Mouse (Mus musculus): ENCODE results near the gene Hist1h2bb.
"Not testable (repeated sequence)": the region's sequence is repeated elsewhere in the genome, so short reads cannot be mapped to it uniquely, and the experiment has no call there.

Gene Hist1h2bb

GRCm38 (mm10) chr13:23764324-23765171, 18.0 kb downstream of the Hist1h2bb start:
- DNase-seq (ENCODE audit: low read depth, low spot score) = no peak

GRCm38 (mm10) chr13:23765172-23765513, 18.6 kb downstream of the Hist1h2bb start:
- no peak for DNase-seq (ENCODE audit: low read depth, low spot score)

GRCm38 (mm10) chr13:23766772-23767171, 20.2 kb downstream of the Hist1h2bb start:
- DNase-seq (ENCODE audit: low read depth, low spot score) = no peak

GRCm38 (mm10) chr13:23768834-23769397, 22.4 kb downstream of the Hist1h2bb start:
- DNase-seq (ENCODE audit: low read depth, low spot score) = no peak

GRCm38 (mm10) chr13:23769613-23770012, 23.1 kb downstream of the Hist1h2bb start, which contains the start of gene Trim38:
Gene Trim38, plus strand, starts transcription at chr13:23769913.
- DNase-seq (ENCODE audit: low read depth, low spot score) = not testable (repeated sequence)

- DNase-seq (ENCODE audit: low read depth, low spot score) = peak; percentile 72
These were observed 26.2 kb downstream of the Hist1h2bb start for GRCm38 (mm10) chr13:23772561-23773313.

- DNase-seq (ENCODE audit: low read depth, low spot score) = no peak
These were observed 31.8 kb downstream of the Hist1h2bb start for GRCm38 (mm10) chr13:23778339-23778738.

- no peak for DNase-seq (ENCODE audit: low read depth, low spot score)
These were observed 32.5 kb downstream of the Hist1h2bb start for GRCm38 (mm10) chr13:23779025-23779424.

- peak; percentile 70 for DNase-seq (ENCODE audit: low read depth, low spot score)
These were observed 46.0 kb downstream of the Hist1h2bb start for GRCm38 (mm10) chr13:23792520-23792919.

Measured in forelimb bud, embryonic 11.5 days (tissue).